In genomic region chr6:33900615-33901014, GRCm38 (mm10) we compare ENCODE assay signal across 25 mouse cellular contexts.
A peak's percentile ranks its signal among the peaks of the same experiment; 100 is the strongest.
DNase-seq lines count a peak whose midpoint lies in the region; TF ChIP-seq lines count a peak whose summit lies in the region.
"Had no signal": no experiment of that assay in that cellular context is flagged by ENCODE, and none has a peak within 500 bp of the region (broad histone marks: within the 10 kb centered on the region; RNA-seq: fewer than 3 reads in every experiment).

No protein-coding gene starts in this region.

- intact Hi-C loops in gastrocnemius, adult 2 months (cut with DNase I), result no loop called here

- TF ChIP-seq EP300 in MEL (IDR thresholded peaks at IDR 0.05; ENCODE audit: low read depth in 1 of 2, low read length in 2 of 2), result no peak

- TF ChIP-seq CTCF in gastrocnemius, adult 2 months (IDR thresholded peaks at IDR 0.05), result peak; percentile 17; the same call in 1 of the 2 replicates
- TF ChIP-seq CTCF in MEL (IDR thresholded peaks at IDR 0.05 in 2 of 3, conservative IDR thresholded peaks at IDR 0.05 in 1 of 3; ENCODE audit: control insufficient read depth in 1 of 3, insufficient read depth in 1 of 3, low read depth in 2 of 3, low read length in 3 of 3, poor library complexity in 1 of 3, severe bottlenecking in 1 of 3), result no peak; a peak in 1 of 6 replicates

- no peak overlapping the region for H3K9ac ChIP-seq in MEL (ENCODE audit: control insufficient read depth, low read depth, low read length, poor library complexity, severe bottlenecking)
- H3K9ac ChIP-seq: forebrain, embryonic 13.5 days; heart, embryonic 15.5 days; hindbrain, embryonic 15.5 days; limb, embryonic 13.5 days; liver, embryonic 13.5 days had no signal

- peaks cover 3 to 23% of the 10 kb centered on the region in 2 experiments for H3K4me1 ChIP-seq in MEL (ENCODE audit: control insufficient read depth in 1 of 2, insufficient read depth in 2 of 2, low read length in 2 of 2)
- H3K4me1 ChIP-seq: forebrain, embryonic 13.5 days; hindbrain, embryonic 15.5 days; limb, embryonic 13.5 days; liver, embryonic 13.5 days had no signal

- no peaks in the 10 kb centered on the region for H3K27me3 ChIP-seq in MEL (ENCODE audit: control insufficient read depth in 1 of 2, insufficient read depth in 2 of 2, low read length in 2 of 2)
- H3K27me3 ChIP-seq: CH12.LX; forebrain, embryonic 13.5 days; heart, embryonic 15.5 days; hindbrain, embryonic 15.5 days; limb, embryonic 13.5 days; liver, embryonic 13.5 days; megakaryocyte, embryonic 14.5 days had no signal

- H3K4me3 ChIP-seq in gastrocnemius, adult 2 months, result no peak overlapping the region
- no peak overlapping the region for H3K4me3 ChIP-seq in MEL (ENCODE audit: control insufficient read depth in 1 of 2, insufficient read depth in 1 of 2, low read depth in 2 of 2, low read length in 2 of 2)
- H3K4me3 ChIP-seq: forebrain, embryonic 13.5 days; heart, embryonic 15.5 days; hindbrain, embryonic 15.5 days; limb, embryonic 13.5 days; liver, embryonic 13.5 days; megakaryocyte, embryonic 14.5 days had no signal

- no peaks in the 10 kb centered on the region for H3K9me3 ChIP-seq in MEL (replicated peaks; ENCODE audit: insufficient read depth, low read length)
- H3K9me3 ChIP-seq: forebrain, embryonic 13.5 days; G1E; heart, embryonic 15.5 days; hindbrain, embryonic 15.5 days; limb, embryonic 13.5 days; liver, embryonic 13.5 days; megakaryocyte, embryonic 14.5 days had no signal

- no peak for DNase-seq in gastrocnemius, adult 2 months
- no peak for DNase-seq in gastrocnemius, postnatal 10 days
- peak; percentile 9 for DNase-seq in layer of hippocampus, adult 11-12 months (ENCODE audit: low spot score)
- DNase-seq in layer of hippocampus, adult 9-10 months (ENCODE audit: low spot score), result no peak
- DNase-seq in MEL (ENCODE audit: low read depth, low spot score), result peak; percentile 29
- DNase-seq in brain, adult 2 months (ENCODE audit: low read depth, low spot score), result peak; percentile 51
- DNase-seq in spleen, postnatal 36 days (ENCODE audit: low spot score in 2 of 2), result no peak
- DNase-seq: adrenal gland, postnatal 10 days; B cell, adult 2 months; cerebellum, adult 9-11 months; gastrocnemius, postnatal 14 days; heart, postnatal 4 days; kidney, adult 18-20 months; layer of hippocampus, postnatal 36 days; liver, embryonic 13.5 days; lung, adult 2 months; lung, postnatal 36 days; thymus, postnatal 36 days had no signal

- no peak overlapping the region for H3K27ac ChIP-seq in gastrocnemius, adult 2 months
- no peak overlapping the region for H3K27ac ChIP-seq in MEL (ENCODE audit: control insufficient read depth, low read depth, low read length)
- H3K27ac ChIP-seq: forebrain, embryonic 13.5 days; heart, embryonic 15.5 days; hindbrain, embryonic 15.5 days; limb, embryonic 13.5 days; liver, embryonic 13.5 days had no signal

- TF ChIP-seq POLR2A in MEL (IDR thresholded peaks at IDR 0.05; ENCODE audit: control insufficient read depth in 1 of 2, insufficient read depth in 1 of 2, low read depth in 1 of 2, low read length in 2 of 2, poor library complexity in 1 of 2), result no peak

- peaks cover 0 to 23% of the 10 kb centered on the region in 2 experiments; a peak in 2 of 4 replicates for H3K36me3 ChIP-seq in MEL (ENCODE audit: control insufficient read depth in 1 of 2, insufficient read depth in 2 of 2, low read length in 2 of 2)
- H3K36me3 ChIP-seq: G1E; heart, embryonic 15.5 days; hindbrain, embryonic 15.5 days; limb, embryonic 13.5 days; liver, embryonic 13.5 days had no signal

- TF ChIP-seq RAD21 in MEL (IDR thresholded peaks at IDR 0.05; ENCODE audit: low read depth, low read length), result peak; percentile 13

- H3K79me2 ChIP-seq in MEL (ENCODE audit: control insufficient read depth, insufficient read depth, low read length, poor library complexity), result no peaks in the 10 kb centered on the region

TF ChIP-seq in MEL, 35 proteins besides CTCF, POLR2A, EP300 and RAD21:
- TF ChIP-seq MEF2A (IDR thresholded peaks at IDR 0.05; ENCODE audit: extremely low read depth, insufficient replicate concordance, low read depth, low read length, poor library complexity, severe bottlenecking) (no peak), TAL1 (IDR thresholded peaks at IDR 0.05; ENCODE audit: low read length) (no peak), GATA1 (IDR thresholded peaks at IDR 0.05; ENCODE audit: low read depth, low read length) (no peak), E2F4 (IDR thresholded peaks at IDR 0.05; ENCODE audit: borderline replicate concordance, low read depth, low read length) (no peak), CHD2 (IDR thresholded peaks at IDR 0.05; ENCODE audit: low read length) (no peak)

Comparison
In these comparisons a context has a peak if more than half of its experiments do, and no peak if none do; other contexts are left out.
1. DNase-seq: peak in layer of hippocampus, adult 11-12 months (single experiment), MEL (single experiment) and brain, adult 2 months (single experiment); none in gastrocnemius, adult 2 months (single experiment), gastrocnemius, postnatal 10 days (single experiment), layer of hippocampus, adult 9-10 months (single experiment) and spleen, postnatal 36 days (0 of 2).